Mouse (Mus musculus): Measurements from ENCODE around the gene Guca1b. TPM values are rescaled to one million over a fixed set of nuclear protein-coding genes. Genes with fewer than 3 reads are reported as not detected.

The Guca1b gene
- polyA plus RNA-seq, 1 experiment from 2014 or later, result 2.0 TPM

GRCm38 (mm10) chr17:47438611-47439010, 53.4 kb downstream of the Guca1b start:
- H3K9ac ChIP-seq, result no peak overlapping the region
- H3K9me3 ChIP-seq (replicated peaks), result no peaks in the 10 kb centered on the region
- 71% methylated on average over 6 of the region's 6 CpGs for WGBS
- no peak overlapping the region for H3K27ac ChIP-seq (ENCODE audit: poor library complexity, severe bottlenecking)
- no peaks in the 10 kb centered on the region for H3K27me3 ChIP-seq (replicated peaks)
- no peak for ATAC-seq (ENCODE audit: insufficient number of reproducible peaks, low FRiP score)
- no peaks in the 10 kb centered on the region for H3K36me3 ChIP-seq
- no peak overlapping the region for H3K4me2 ChIP-seq
- H3K4me3 ChIP-seq, result no peak overlapping the region
- H3K4me1 ChIP-seq (replicated peaks), result peaks cover 64% of the 10 kb centered on the region

- H3K9ac ChIP-seq, result no peak overlapping the region
- no peaks in the 10 kb centered on the region for H3K36me3 ChIP-seq
- ATAC-seq (ENCODE audit: insufficient number of reproducible peaks, low FRiP score), result no peak
- H3K9me3 ChIP-seq (replicated peaks), result no peaks in the 10 kb centered on the region
- no peak overlapping the region for H3K4me2 ChIP-seq
- peak overlapping the region; percentile 79; the same call in 1 of the 2 replicates for H3K27ac ChIP-seq (ENCODE audit: poor library complexity, severe bottlenecking)
- no peaks in the 10 kb centered on the region for H3K27me3 ChIP-seq (replicated peaks)
- H3K4me1 ChIP-seq (replicated peaks), result peaks cover 72% of the 10 kb centered on the region
- no peak overlapping the region for H3K4me3 ChIP-seq
- 41% methylated on average over 9 of the region's 9 CpGs for WGBS
These were observed 54.3 kb downstream of the Guca1b start for GRCm38 (mm10) chr17:47439396-47440028.

DNA sequence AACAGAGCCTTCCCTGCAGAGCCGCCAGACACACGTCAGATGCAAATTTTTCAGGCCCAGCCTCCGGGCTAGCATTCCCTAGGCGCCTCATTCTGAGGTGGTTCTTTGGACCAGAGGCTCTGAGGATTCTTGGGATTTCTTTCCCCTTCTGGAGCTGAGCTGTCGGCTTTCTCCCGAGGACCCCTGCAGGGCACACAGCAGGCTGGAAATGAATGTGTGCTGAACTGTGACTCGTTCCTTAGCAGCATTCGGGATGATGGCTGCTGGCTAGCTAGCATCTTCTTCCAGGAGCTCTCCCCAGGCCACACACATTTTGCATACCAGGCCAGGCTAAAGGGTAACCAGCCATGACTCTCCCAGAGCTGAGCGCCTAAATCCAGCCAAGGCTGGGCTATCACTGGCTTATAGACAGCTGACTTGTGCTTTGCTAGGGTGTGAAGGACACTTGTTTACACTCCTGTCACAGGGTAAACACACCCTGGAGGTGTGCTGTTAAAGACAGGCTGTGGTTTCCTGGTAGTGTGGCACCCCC, 55.2 kb downstream of the Guca1b start:
- no peak for ATAC-seq (ENCODE audit: insufficient number of reproducible peaks, low FRiP score)
- Histone ChIP-seq H3K27ac (ENCODE audit: poor library complexity, severe bottlenecking) (peak overlapping the region; percentile 79), H3K4me1 (replicated peaks) (peaks cover 75% of the 10 kb centered on the region), H3K36me3 (no peaks in the 10 kb centered on the region), H3K27me3 (replicated peaks) (no peaks in the 10 kb centered on the region), H3K4me3 (no peak overlapping the region), H3K9ac (no peak overlapping the region), H3K4me2 (no peak overlapping the region), H3K9me3 (replicated peaks) (no peaks in the 10 kb centered on the region)
- WGBS, result 14% methylated on average over 9 of the region's 9 CpGs

GRCm38 (mm10) chr17:47441296-47442051, 56.3 kb downstream of the Guca1b start:
- peak overlapping the region; percentile 79 for H3K27ac ChIP-seq (ENCODE audit: poor library complexity, severe bottlenecking)
- ATAC-seq (ENCODE audit: insufficient number of reproducible peaks, low FRiP score), result no peak
- no peak overlapping the region for H3K4me2 ChIP-seq
- H3K27me3 ChIP-seq (replicated peaks), result no peaks in the 10 kb centered on the region
- 39% methylated on average over 19 of the region's 19 CpGs for WGBS
- H3K4me3 ChIP-seq, result no peak overlapping the region
- peak overlapping the region; percentile 34; the same call in 1 of the 2 replicates for H3K9ac ChIP-seq
- H3K4me1 ChIP-seq (replicated peaks), result peaks cover 86% of the 10 kb centered on the region
- no peaks in the 10 kb centered on the region for H3K36me3 ChIP-seq
- no peaks in the 10 kb centered on the region for H3K9me3 ChIP-seq (replicated peaks)

DNA sequence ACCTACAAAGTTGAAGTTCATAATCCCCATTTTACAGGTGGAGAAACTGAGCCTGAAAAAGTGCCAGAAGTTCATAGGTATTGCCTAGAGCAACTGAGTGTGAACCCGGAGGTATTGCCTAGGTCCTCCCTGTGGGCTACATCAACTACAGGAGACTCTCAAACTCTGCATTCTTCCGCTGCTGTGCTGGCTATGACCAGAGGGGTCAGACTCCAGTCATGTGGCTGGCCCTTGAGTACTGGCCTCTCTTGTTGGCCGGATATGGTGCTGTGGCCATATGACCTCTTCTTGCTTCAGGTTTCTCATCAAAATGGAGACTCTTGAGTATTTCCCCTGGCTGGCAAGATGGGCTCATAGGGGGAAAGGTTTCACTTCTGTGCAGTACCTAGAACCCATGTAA, 57.1 kb downstream of the Guca1b start:
- no peak for ATAC-seq (ENCODE audit: insufficient number of reproducible peaks, low FRiP score)
- Histone ChIP-seq H3K27me3 (replicated peaks) (no peaks in the 10 kb centered on the region), H3K27ac (ENCODE audit: poor library complexity, severe bottlenecking) (no peak overlapping the region), H3K4me2 (no peak overlapping the region), H3K4me1 (replicated peaks) (peaks cover 85% of the 10 kb centered on the region), H3K9ac (no peak overlapping the region), H3K9me3 (replicated peaks) (no peaks in the 10 kb centered on the region), H3K36me3 (no peaks in the 10 kb centered on the region), H3K4me3 (no peak overlapping the region)
- WGBS, result 67% methylated on average over 3 of the region's 3 CpGs

Other genes starting within 250 kb of the Guca1b start
- 64.6 and 68.1 TPM in 2 replicates for gene Mrps10, start 16.5 kb upstream of the Guca1b start, polyA plus RNA-seq (2016; fragmentation: Nextera tagmentation; extraction: Ambion mirVana)
- 3.2 and 3.8 TPM in 2 replicates for gene Guca1a, start 15.2 kb downstream of the Guca1b start, polyA plus RNA-seq (2016; fragmentation: Nextera tagmentation; extraction: Ambion mirVana)
- 0.85 and 1.1 TPM in 2 replicates for gene AI661453, start 51.2 kb downstream of the Guca1b start, polyA plus RNA-seq (2016; fragmentation: Nextera tagmentation; extraction: Ambion mirVana)
- 1.0 and 1.2 TPM in 2 replicates for gene 1700001C19Rik, start 52.0 kb downstream of the Guca1b start, polyA plus RNA-seq (2016; fragmentation: Nextera tagmentation; extraction: Ambion mirVana)
- gene Taf8, start 116.9 kb downstream of the Guca1b start, polyA plus RNA-seq (2016; fragmentation: Nextera tagmentation; extraction: Ambion mirVana), result 21.1 and 22.1 TPM in 2 replicates
- gene Ccnd3, start 119.7 kb downstream of the Guca1b start, polyA plus RNA-seq (2016; fragmentation: Nextera tagmentation; extraction: Ambion mirVana), result 533 and 538 TPM in 2 replicates
- 24.7 and 27.8 TPM in 2 replicates for gene Bysl, start 226.1 kb downstream of the Guca1b start, polyA plus RNA-seq (2016; fragmentation: Nextera tagmentation; extraction: Ambion mirVana)
- 27.8 and 30.0 TPM in 2 replicates for gene Med20, start 226.2 kb downstream of the Guca1b start, polyA plus RNA-seq (2016; fragmentation: Nextera tagmentation; extraction: Ambion mirVana)
- gene Gm20517, start 226.2 kb downstream of the Guca1b start, polyA plus RNA-seq (2016; fragmentation: Nextera tagmentation; extraction: Ambion mirVana), result 1.3 and 2.7 TPM in 2 replicates
- 3.5 and 4.8 TPM in 2 replicates for gene Usp49, start 245.3 kb downstream of the Guca1b start, polyA plus RNA-seq (2016; fragmentation: Nextera tagmentation; extraction: Ambion mirVana)

Measured in heart, embryonic 12.5 days (tissue).